Mouse (Mus musculus): Measurements from ENCODE around the gene Cyp4f14.

DNA sequence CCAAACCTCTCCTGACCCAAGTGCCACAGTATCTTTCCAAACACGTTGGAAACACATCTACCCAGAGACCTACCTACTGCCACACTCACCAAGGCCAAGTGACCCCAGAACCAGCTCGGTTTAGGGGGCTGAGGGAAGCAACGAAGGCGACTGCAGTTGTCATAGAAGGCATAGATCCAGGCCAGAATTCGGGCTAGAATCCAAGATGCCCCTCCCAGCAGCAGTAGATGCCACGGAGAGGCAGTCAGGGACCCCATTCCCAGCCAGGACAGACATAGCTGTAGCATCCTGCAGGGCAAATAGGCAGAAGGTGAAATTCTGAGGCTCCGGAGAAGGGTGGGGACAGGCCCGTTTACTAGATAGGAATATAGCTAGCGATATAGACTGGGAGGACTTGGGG lies 29.6 kb upstream of the Cyp4f14 start:
- no peak for TF ChIP-seq GATA1 (IDR thresholded peaks at IDR 0.05; ENCODE audit: low read length)
- no peak for TF ChIP-seq TAL1 (IDR thresholded peaks at IDR 0.05; ENCODE audit: low read length)
